Mouse (Mus musculus) MEL (cell line): Measurements from ENCODE around the gene Hrct1. TPM values are rescaled to one million over a fixed set of nuclear protein-coding genes. Genes with fewer than 3 reads are reported as not detected.

Experiments used
- DNase-seq: peaks from one replicate; pipeline ENCODE4 v3.0.0; 2011; ENCODE audit warnings: low read depth, low spot score
- H3K27ac ChIP-seq: 2 replicates; pipeline ENCODE4 v1.5.1; 2012; ENCODE audit warnings: low read depth, mild to moderate bottlenecking, control low read depth, low read length, moderate library complexity; ENCODE audit not compliant: control insufficient read depth
- H3K27me3 ChIP-seq, 2 experiments: fragments of 150-350 bp in 1 of 2; sonication (generic) in 1 of 2; 2 replicates each; pipeline ENCODE4 v1.6.1; 2012; ENCODE audit warnings: low read length in 2 of 2, mild to moderate bottlenecking in 2 of 2, improper control_type of control experiment in 1 of 2, moderate library complexity in 1 of 2; ENCODE audit not compliant: insufficient read depth in 2 of 2, control insufficient read depth in 1 of 2
- H3K36me3 ChIP-seq, 2 experiments: 2 replicates each; pipeline ENCODE4 v1.6.1; 2012 to 2014; ENCODE audit warnings: low read length in 2 of 2, improper control_type of control experiment in 1 of 2, inconsistent platforms in 1 of 2, mild to moderate bottlenecking in 1 of 2; ENCODE audit not compliant: insufficient read depth in 2 of 2, control insufficient read depth in 1 of 2
- H3K4me1 ChIP-seq, 2 experiments: fragments of 150-350 bp in 1 of 2; sonication (generic) in 1 of 2; 2 replicates each; pipeline ENCODE4 v1.6.1; 2012; ENCODE audit warnings: low read length in 2 of 2, improper control_type of control experiment in 1 of 2, mild to moderate bottlenecking in 1 of 2; ENCODE audit not compliant: insufficient read depth in 2 of 2, control insufficient read depth in 1 of 2
- H3K4me3 ChIP-seq, 2 experiments: fragments of 150-350 bp in 1 of 2; sonication (generic) in 1 of 2; 2 replicates each; pipeline ENCODE4 v1.5.1; 2012; ENCODE audit warnings: low read depth in 2 of 2, low read length in 2 of 2, mild to moderate bottlenecking in 2 of 2, moderate library complexity in 2 of 2, control low read depth in 1 of 2, improper control_type of control experiment in 1 of 2; ENCODE audit not compliant: control insufficient read depth in 1 of 2, insufficient read depth in 1 of 2
- H3K79me2 ChIP-seq: 2 replicates; pipeline ENCODE4 v1.6.1; 2012; ENCODE audit warnings: mild to moderate bottlenecking, low read length, moderate library complexity; ENCODE audit not compliant: control insufficient read depth, poor library complexity, insufficient read depth
- H3K9ac ChIP-seq: 2 replicates; pipeline ENCODE4 v1.6.1; 2012; ENCODE audit warnings: low read depth, mild to moderate bottlenecking, control low read depth, low read length, moderate library complexity; ENCODE audit not compliant: control insufficient read depth, poor library complexity, severe bottlenecking
- H3K9me3 ChIP-seq: fragments of 150-350 bp; sonication (generic); replicated peaks from 2 replicates; pipeline ENCODE4 v1.6.1; 2012; ENCODE audit warnings: mild to moderate bottlenecking, low read length, improper control_type of control experiment, moderate library complexity; ENCODE audit not compliant: insufficient read depth
- CHD2 ChIP-seq: IDR thresholded peaks from 2 replicates; pipeline ENCODE4 v1.6.1; 2011; ENCODE audit warnings: low read length, improper control_type of control experiment
- CTCF ChIP-seq, 3 experiments: IDR thresholded peaks in 2 of 3; conservative IDR thresholded peaks in 1 of 3; 2 replicates each; pipeline ENCODE4 v1.5.1; 2011 to 2012; ENCODE audit warnings: low read length in 3 of 3, low read depth in 2 of 3, mild to moderate bottlenecking in 2 of 3, improper control_type of control experiment in 1 of 3, inconsistent platforms in 1 of 3, mixed read lengths in 1 of 3, moderate library complexity in 1 of 3; ENCODE audit not compliant: control insufficient read depth in 1 of 3, insufficient read depth in 1 of 3, poor library complexity in 1 of 3, severe bottlenecking in 1 of 3
- GATA1 ChIP-seq: IDR thresholded peaks from 2 replicates; pipeline ENCODE4 v1.6.1; 2011; ENCODE audit warnings: low read depth, low read length, improper control_type of control experiment
- KAT2A ChIP-seq: conservative IDR thresholded peaks from 2 replicates; pipeline ENCODE4 v1.6.1; 2012; ENCODE audit warnings: low read depth, low read length, improper control_type of control experiment, inconsistent platforms
- MAZ ChIP-seq: IDR thresholded peaks from 2 replicates; pipeline ENCODE4 v1.6.1; 2012; ENCODE audit warnings: low read depth, mild to moderate bottlenecking, inconsistent platforms, low read length, improper control_type of control experiment
- TAL1 ChIP-seq: IDR thresholded peaks from 2 replicates; pipeline ENCODE4 v1.6.1; 2012; ENCODE audit warnings: mild to moderate bottlenecking, inconsistent platforms, low read length, moderate library complexity, mixed read lengths
- TBP ChIP-seq: IDR thresholded peaks from 2 replicates; pipeline ENCODE4 v1.8.0; 2011; ENCODE audit warnings: low read depth, low read length, improper control_type of control experiment
- polyA plus RNA-seq, 2 experiments: library from polyadenylated mRNA; stranded (reverse) in 1 of 2; unstranded in 1 of 2; fragments of >175 nt in 1 of 2; fragments of >200 nt in 1 of 2; gene quantifications; 2 replicates each; pipeline versions ENCODE4 v1.2.1 to v1.2.4; 2012; ENCODE audit warnings: low replicate concordance in 2 of 2, low read depth in 1 of 2; ENCODE audit not compliant: insufficient read length in 2 of 2, insufficient read depth in 1 of 2, missing spikeins in 1 of 2
- total RNA-seq: library from RNA; depleted of rRNA; stranded (reverse); fragments of 300-350 nt; gene quantifications from 2 replicates; pipeline ENCODE4 v1.2.3, GENCODE M21; 2012

Hrct1 gene
- total and polyA plus RNA-seq, 3 experiments: not detected

DNA sequence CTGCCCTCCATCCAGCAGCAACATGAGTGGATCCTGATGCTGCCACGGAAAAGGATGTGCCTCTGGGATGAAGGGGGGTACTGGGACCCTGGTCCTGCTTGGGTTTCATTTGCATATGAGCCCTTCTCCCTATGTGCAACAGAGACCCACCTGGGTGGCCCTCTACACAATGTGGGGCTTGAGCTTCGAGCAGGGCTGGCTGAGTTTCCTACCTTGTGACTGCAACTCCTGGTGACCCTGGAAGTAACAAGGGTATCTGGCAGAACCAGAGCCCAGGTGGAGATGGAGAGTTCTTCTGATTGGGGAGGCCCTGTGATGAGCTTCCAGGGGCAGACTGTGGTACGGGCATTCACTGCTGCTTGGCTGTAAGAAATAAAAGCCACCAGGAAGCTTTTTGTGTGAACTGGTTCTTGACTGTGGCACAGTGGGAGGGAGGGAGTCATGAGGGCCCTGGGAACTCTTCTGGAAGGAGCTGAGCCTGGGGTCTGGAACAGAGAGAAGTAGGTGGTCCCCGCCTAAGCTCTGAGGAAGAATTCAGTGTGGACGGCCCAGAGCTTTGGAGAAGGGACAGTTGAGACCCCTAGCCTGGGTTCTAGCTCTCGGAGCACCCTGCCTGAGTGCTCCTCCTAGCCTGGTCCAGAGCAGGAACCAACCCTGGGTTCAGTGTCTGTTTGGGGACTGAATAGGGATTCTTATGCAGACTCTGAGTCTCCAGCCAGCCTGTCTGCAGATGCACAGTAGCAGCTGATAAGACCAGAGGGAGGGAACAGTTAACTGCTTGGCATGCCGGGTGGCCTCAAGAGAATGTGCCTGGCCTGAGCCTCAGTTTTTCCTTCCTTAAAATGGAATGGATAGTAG, 959 bp downstream of the Hrct1 start:
- no peaks in the 10 kb centered on the region for H3K9me3 ChIP-seq
- H3K4me3 ChIP-seq: no peak overlapping the region
- TF ChIP-seq KAT2A: no peak
- TF ChIP-seq GATA1: 0 out of 2 replicates have a peak, but pooled peaks have one; percentile 58
- TF ChIP-seq, all 39 proteins: peak for 1
- Histone ChIP-seq H3K27me3 (peaks cover 3% of the 10 kb centered on the region in 2 experiments; a peak in 2 of 4 replicates), H3K79me2 (no peaks in the 10 kb centered on the region), H3K9ac (no peak overlapping the region), H3K36me3 (no peaks in the 10 kb centered on the region), H3K27ac (no peak overlapping the region), H3K4me1 (peaks cover 0 to 19% of the 10 kb centered on the region in 2 experiments; a peak in 2 of 4 replicates)
- peak; percentile 57 for DNase-seq

DNA sequence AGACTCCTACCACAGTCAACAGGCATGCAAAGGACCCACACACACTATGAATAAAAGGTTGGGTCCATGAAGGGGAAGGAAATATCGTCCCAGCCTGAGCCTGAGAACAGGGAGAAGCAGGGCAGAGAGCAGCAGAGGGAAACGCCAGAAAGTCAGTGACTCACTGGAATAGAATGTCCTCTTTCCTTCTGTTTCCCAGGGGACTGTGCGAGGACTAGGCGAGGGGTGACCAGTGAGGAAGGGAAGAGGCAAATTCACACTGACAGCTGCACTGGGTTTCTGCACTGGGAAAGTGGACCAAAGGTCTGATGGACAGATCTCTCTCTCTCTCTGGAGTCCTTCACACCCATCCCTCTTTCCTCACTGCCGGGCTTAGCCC, 1.6 kb downstream of the Hrct1 start:
- H3K9me3 ChIP-seq: no peaks in the 10 kb centered on the region
- no peak for TF ChIP-seq CTCF (IDR thresholded peaks at IDR 0.05 in 2 of 3, conservative IDR thresholded peaks at IDR 0.05 in 1 of 3; ENCODE audit: control insufficient read depth in 1 of 3, insufficient read depth in 1 of 3, low read depth in 2 of 3, low read length in 3 of 3, poor library complexity in 1 of 3, severe bottlenecking in 1 of 3)
- no peak overlapping the region for H3K27ac ChIP-seq
- H3K79me2 ChIP-seq: no peaks in the 10 kb centered on the region
- H3K9ac ChIP-seq: no peak overlapping the region
- peaks cover 2 to 3% of the 10 kb centered on the region in 2 experiments; a peak in 2 of 4 replicates for H3K27me3 ChIP-seq
- H3K36me3 ChIP-seq: no peaks in the 10 kb centered on the region
- H3K4me3 ChIP-seq: no peak overlapping the region
- peaks cover 0 to 19% of the 10 kb centered on the region in 2 experiments; a peak in 2 of 4 replicates for H3K4me1 ChIP-seq
- DNase-seq: no peak

- H3K27ac ChIP-seq: no peak overlapping the region
- H3K4me1 ChIP-seq: peaks cover 0 to 19% of the 10 kb centered on the region in 2 experiments; a peak in 2 of 4 replicates
- no peak overlapping the region for H3K4me3 ChIP-seq
- DNase-seq: no peak
- H3K36me3 ChIP-seq: no peaks in the 10 kb centered on the region
- no peak overlapping the region for H3K9ac ChIP-seq
- 0 out of 4 replicates have a peak, but pooled peaks cover 0 to 2% of the 10 kb centered on the region in 2 experiments for H3K27me3 ChIP-seq
- no peaks in the 10 kb centered on the region for H3K79me2 ChIP-seq
- no peaks in the 10 kb centered on the region for H3K9me3 ChIP-seq
- TF ChIP-seq TBP: no peak
- no peak for TF ChIP-seq TAL1
- TF ChIP-seq CTCF (IDR thresholded peaks at IDR 0.05 in 2 of 3, conservative IDR thresholded peaks at IDR 0.05 in 1 of 3; ENCODE audit: control insufficient read depth in 1 of 3, insufficient read depth in 1 of 3, low read depth in 2 of 3, low read length in 3 of 3, poor library complexity in 1 of 3, severe bottlenecking in 1 of 3): no peak
- TF ChIP-seq KAT2A: no peak
- no peak for TF ChIP-seq MAZ
- TF ChIP-seq CHD2: no peak
Observed at GRCm38 (mm10) chr4:43729126-43729525, 2.1 kb downstream of the Hrct1 start.
